Mouse (Mus musculus) liver, embryonic 14 days (tissue): Measurements from ENCODE around the gene Wfs1. TPM values are rescaled to one million over a fixed set of nuclear protein-coding genes. Genes with fewer than 3 reads are reported as not detected.

ENCODE experiments used
- polyA plus RNA-seq: library from polyadenylated mRNA; depleted of rRNA; stranded (reverse); fragments of >200 nt; gene quantifications from 2 replicates; pipeline ENCODE4 v1.2.3, GENCODE M21; 2012; rRNA removed

Wfs1 gene
- 0.60 and 0.71 TPM in 2 replicates for polyA plus RNA-seq

GRCm38 (mm10) chr5:36988781-36989624 lies at the start of gene Wfs1:
Gene Wfs1 (minus strand): TSS chr5:36989205.

Other genes with a start within 250 kb of the Wfs1 start
- gene Bloc1s4, start 240.6 kb downstream of the Wfs1 start, polyA plus RNA-seq = 9.8 and 12.0 TPM in 2 replicates
- 78.2 and 84.3 TPM in 2 replicates for gene Mrfap1, start 192.4 kb downstream of the Wfs1 start, polyA plus RNA-seq
- 10.3 and 11.9 TPM in 2 replicates for gene Man2b2, start 158.6 kb downstream of the Wfs1 start, polyA plus RNA-seq
- 0.01 TPM in 1 of 2 replicates, not detected in the other for gene Ppp2r2c, start 120.7 kb downstream of the Wfs1 start, polyA plus RNA-seq
- gene Gm1043, start 96.2 kb upstream of the Wfs1 start, polyA plus RNA-seq = not detected in 2 replicates